Mouse (Mus musculus) heart, adult 2 months (tissue): ENCODE data around the gene Csnk1g2. TPM values are rescaled to one million over a fixed set of nuclear protein-coding genes. Genes with fewer than 3 reads are reported as not detected.

ENCODE experiments used
- DNase-seq, 2 experiments: peaks; one replicate each; pipeline ENCODE4 v3.0.0; 2021
- H3K27ac ChIP-seq: fragments of 200-600 bp; 2 replicates; pipeline ENCODE4 v1.8.1; 2022
- H3K27me3 ChIP-seq: fragments of 200-500 bp; 2 replicates; pipeline ENCODE4 v1.6.1; 2012; ENCODE audit warnings: mild to moderate bottlenecking, low read length, inconsistent platforms, mixed read lengths; ENCODE audit not compliant: control insufficient read depth, insufficient read depth
- H3K36me3 ChIP-seq: fragments of 200-500 bp; 2 replicates; pipeline ENCODE4 v1.6.1; 2012; ENCODE audit warnings: low read length, inconsistent platforms; ENCODE audit not compliant: control insufficient read depth, insufficient read depth
- H3K4me1 ChIP-seq: fragments of 200-500 bp; 2 replicates; pipeline ENCODE4 v1.6.1; 2011; ENCODE audit warnings: low read length; ENCODE audit not compliant: control insufficient read depth, insufficient read depth
- H3K4me3 ChIP-seq: fragments of 200-600 bp; 2 replicates; pipeline ENCODE4 v1.8.1; 2022
- H3K79me2 ChIP-seq: fragments of 200-500 bp; replicated peaks from 2 replicates; pipeline ENCODE4 v1.6.1; 2012; ENCODE audit warnings: mild to moderate bottlenecking, inconsistent platforms, low read length, moderate library complexity, mixed read lengths; ENCODE audit not compliant: control insufficient read depth, insufficient read depth
- H3K9ac ChIP-seq: fragments of 200-500 bp; 2 replicates; pipeline ENCODE4 v1.6.1; 2012; ENCODE audit warnings: low read depth, mild to moderate bottlenecking, control low read depth, inconsistent platforms, low read length, mixed read lengths
- CTCF ChIP-seq: fragments of 200-600 bp; IDR thresholded peaks from 2 replicates; pipeline ENCODE4 v1.8.1; 2022; ENCODE audit warnings: antibody characterized with exemption, mild to moderate bottlenecking, moderate library complexity
- EP300 ChIP-seq: fragments of 200-500 bp; IDR thresholded peaks from 2 replicates; pipeline ENCODE4 v1.6.1; 2011; ENCODE audit warnings: low read depth, low read length, control low read depth; ENCODE audit not compliant: insufficient read depth
- POLR2A ChIP-seq: fragments of 200-500 bp; IDR thresholded peaks from 2 replicates; pipeline ENCODE4 v1.6.1; 2011; ENCODE audit warnings: mild to moderate bottlenecking, low read depth, low read length, control low read depth; ENCODE audit not compliant: insufficient read depth
- WGBS: fragments of 180-500 bp; shearing (Covaris S2); methylation state at CpG from one replicate; pipeline ENCODE4 v1.1.7; 2018; 5-methylcytosine and 5-hydroxymethylcytosine counted together
- intact Hi-C: fragments of 180-260 bp; cut with DNase I; formaldehyde crosslinking; loops from one replicate; pipeline ENCODE4 v1.15.1; 2025
- long read RNA-seq: library from polyadenylated mRNA; stranded (forward); transcript quantifications from one replicate; pipeline ENCODE4 v2.0.0, GENCODE M21; 2021
- polyA plus RNA-seq: library from polyadenylated mRNA; depleted of rRNA; stranded (reverse); fragments of >200 nt; gene quantifications from 2 replicates; pipeline ENCODE4 v1.2.3, GENCODE M21; 2012; rRNA removed
- total RNA-seq, 2 experiments: library from RNA; stranded (reverse); gene quantifications; 2 replicates each; pipeline ENCODE4 v1.2.3; 2021

The Csnk1g2 gene
- total RNA-seq (100 to 1,000 TPM; 117 to 130 TPM), polyA plus RNA-seq (125 and 130 TPM in 2 replicates)
- long read RNA-seq, transcript Csnk1g2-201 (11 exons, 2,348 nt) = major isoform, 13 of 148 reads
- long read RNA-seq, partial matches to known transcripts = 9 of 148 reads
- long read RNA-seq, other reads (novel, unspliced or antisense) = 126 of 148 reads

GRCm38 (mm10) chr10:80622661-80623456 lies at the start of gene Csnk1g2:
Csnk1g2 (plus strand) TSS chr10:80622838.
- no peaks in the 10 kb centered on the region for H3K36me3 ChIP-seq
- H3K79me2 ChIP-seq = 0 out of 2 replicates have a peak, but pooled peaks cover 1% of the 10 kb centered on the region
- no peak for DNase-seq
- intact Hi-C loops = loop anchor here (2.0 kb wide), 1 partner anchor 46 kb away; the partner anchor contains the start of gene Klf16
- TF ChIP-seq POLR2A (no peak; the same call in 1 of the 2 replicates), CTCF (peak; percentile 12; the same call in 1 of the 2 replicates), EP300 (no peak)
- peak within 1 kb of the TSS; percentile 95 for H3K4me3 ChIP-seq
- H3K27me3 ChIP-seq = no peaks in the 10 kb centered on the region
- WGBS = under 1% methylated on average over 85 of the region's 85 CpGs
- peak within 1 kb of the TSS; percentile 92 for H3K27ac ChIP-seq
- H3K9ac ChIP-seq = peak within 1 kb of the TSS; percentile 76
- peaks cover 12% of the 10 kb centered on the region for H3K4me1 ChIP-seq

- H3K36me3 ChIP-seq = no peaks in the 10 kb centered on the region
- no peaks in the 10 kb centered on the region for H3K27me3 ChIP-seq
- WGBS = 61% methylated on average over 9 of the region's 9 CpGs
- no peak overlapping the region for H3K9ac ChIP-seq
- H3K79me2 ChIP-seq = peaks cover 2% of the 10 kb centered on the region; the same call in 1 of the 2 replicates
- DNase-seq = no peak
- no peak overlapping the region for H3K27ac ChIP-seq
- peaks cover 4% of the 10 kb centered on the region; the same call in 1 of the 2 replicates for H3K4me1 ChIP-seq
- no peak for TF ChIP-seq EP300
- no peak for TF ChIP-seq POLR2A
- no peak for TF ChIP-seq CTCF
- intact Hi-C loops = no loop called here
- no peak overlapping the region for H3K4me3 ChIP-seq
These were observed 48.7 kb upstream of the Csnk1g2 start for GRCm38 (mm10) chr10:80573944-80574343.

DNA sequence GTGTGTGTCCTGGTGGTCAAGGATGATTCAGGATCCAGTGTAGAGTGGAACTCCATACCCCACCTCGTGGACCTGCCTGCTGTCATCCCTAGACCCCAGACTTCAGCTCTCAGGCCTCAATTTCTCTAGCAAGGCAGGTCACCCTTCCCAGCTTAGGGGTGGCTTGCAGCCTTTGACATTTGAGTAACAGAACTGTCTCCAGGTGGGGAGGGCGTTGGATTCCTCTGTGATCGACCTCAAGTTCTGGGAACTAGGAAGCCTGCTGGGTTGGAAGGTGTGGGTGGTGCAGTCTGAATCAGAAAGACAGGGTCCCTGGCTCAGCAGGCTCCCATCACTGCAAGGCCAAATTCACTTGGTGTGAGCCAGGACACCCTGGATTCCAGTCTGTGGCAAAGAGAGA lies 47.7 kb upstream of the Csnk1g2 start:
- TF ChIP-seq EP300 (no peak), POLR2A (no peak), CTCF (no peak)
- intact Hi-C loops = no loop called here
- no peak overlapping the region for H3K4me3 ChIP-seq
- H3K27me3 ChIP-seq = no peaks in the 10 kb centered on the region
- peaks cover 7% of the 10 kb centered on the region for H3K4me1 ChIP-seq
- peaks cover 2% of the 10 kb centered on the region; the same call in 1 of the 2 replicates for H3K79me2 ChIP-seq
- H3K27ac ChIP-seq = no peak overlapping the region
- WGBS = 74% methylated on average over 3 of the region's 3 CpGs
- H3K36me3 ChIP-seq = no peaks in the 10 kb centered on the region
- no peak for DNase-seq
- no peak overlapping the region for H3K9ac ChIP-seq

GRCm38 (mm10) chr10:80575925-80576324 lies 46.7 kb upstream of the Csnk1g2 start:
- H3K9ac ChIP-seq = peak overlapping the region; percentile 47; the same call in 1 of the 2 replicates
- H3K79me2 ChIP-seq = peaks cover 2% of the 10 kb centered on the region; the same call in 1 of the 2 replicates
- intact Hi-C loops = loop anchor here (2.0 kb wide), 1 partner anchor 47 kb away; the partner anchor contains the start of gene Csnk1g2
- H3K4me3 ChIP-seq = peak overlapping the region; percentile 84
- H3K4me1 ChIP-seq = peaks cover 7% of the 10 kb centered on the region
- H3K36me3 ChIP-seq = no peaks in the 10 kb centered on the region
- no peak overlapping the region for H3K27ac ChIP-seq
- no peak for DNase-seq
- H3K27me3 ChIP-seq = no peaks in the 10 kb centered on the region
- no peak for TF ChIP-seq EP300
- no peak for TF ChIP-seq CTCF
- no peak for TF ChIP-seq POLR2A
- WGBS = 21% methylated on average over 17 of the region's 17 CpGs

DNA sequence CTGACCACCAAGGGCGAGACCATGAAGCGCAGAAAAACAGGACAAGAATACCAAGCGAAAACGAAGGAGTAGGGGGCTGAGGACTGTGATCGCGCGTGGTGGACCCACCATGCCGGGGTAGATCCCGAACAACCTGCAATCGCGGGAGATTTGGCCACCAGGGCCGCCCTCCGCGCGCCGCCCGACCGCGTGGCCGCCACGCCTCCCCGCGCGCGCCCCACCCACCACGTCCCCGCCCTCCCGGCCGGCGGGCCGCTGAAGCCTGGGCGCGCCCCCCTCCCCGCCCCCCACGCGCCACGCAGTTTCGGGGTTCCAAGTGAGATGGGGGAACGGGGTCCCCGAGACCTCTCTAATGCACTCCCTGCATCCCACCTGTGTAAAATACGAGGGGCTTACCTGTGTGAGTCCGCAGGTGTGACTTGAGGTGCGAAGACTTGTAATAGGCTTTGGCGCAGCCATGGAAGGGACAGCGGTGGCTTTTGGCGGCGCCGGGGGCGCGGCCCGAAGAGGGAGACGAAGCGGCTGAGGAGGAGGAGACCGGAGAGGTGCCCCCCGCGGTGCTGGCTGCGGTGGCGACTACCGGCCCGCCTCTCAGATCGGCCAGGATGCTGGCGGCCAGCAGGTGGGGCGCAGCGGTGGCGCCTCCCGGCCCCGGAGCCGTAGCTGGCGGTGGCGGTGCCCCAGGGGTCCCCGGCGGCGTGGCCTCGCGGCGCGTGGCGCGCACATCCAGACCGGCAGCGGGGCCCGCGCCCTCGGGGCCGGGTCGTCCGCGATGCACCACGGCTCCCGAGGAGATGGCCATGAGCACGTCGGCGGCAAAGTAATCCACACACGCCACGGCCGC lies 46.1 kb upstream of the Csnk1g2 start:
- TF ChIP-seq CTCF (peak; percentile 24), POLR2A (no peak)
- no peaks in the 10 kb centered on the region for H3K36me3 ChIP-seq
- peaks cover 7% of the 10 kb centered on the region for H3K4me1 ChIP-seq
- peak overlapping the region; percentile 89 for H3K27ac ChIP-seq
- peaks cover 2% of the 10 kb centered on the region; the same call in 1 of the 2 replicates for H3K79me2 ChIP-seq
- H3K4me3 ChIP-seq = peak overlapping the region; percentile 84
- peak overlapping the region; percentile 98 for H3K9ac ChIP-seq
- under 1% methylated on average over 95 of the region's 96 CpGs for WGBS
- intact Hi-C loops = loop anchor here (2.0 kb wide), 1 partner anchor 46 kb away; the partner anchor contains the start of gene Csnk1g2
- peak; percentile 71 to 78 for DNase-seq
- no peaks in the 10 kb centered on the region for H3K27me3 ChIP-seq
